Mouse (Mus musculus) C2C12 (cell line): ENCODE measurements around the gene Slc4a8.
"Not testable (repeated sequence)": the region's sequence is repeated elsewhere in the genome, so short reads cannot be mapped to it uniquely, and the experiment has no call there.

Experiments used
- CTCF ChIP-seq: IDR thresholded peaks from one replicate; pipeline ENCODE4 v1.5.1; 2011; ENCODE audit not compliant: control insufficient read depth, insufficient read depth, insufficient read length
- MAX ChIP-seq: IDR thresholded peaks from one replicate; pipeline ENCODE4 v1.6.1; 2011; ENCODE audit warnings: mild to moderate bottlenecking, control low read depth
- MYOD1 ChIP-seq: IDR thresholded peaks from one replicate; pipeline ENCODE4 v1.6.1; 2011; ENCODE audit warnings: low read depth; ENCODE audit not compliant: control insufficient read depth, insufficient read length

DNA sequence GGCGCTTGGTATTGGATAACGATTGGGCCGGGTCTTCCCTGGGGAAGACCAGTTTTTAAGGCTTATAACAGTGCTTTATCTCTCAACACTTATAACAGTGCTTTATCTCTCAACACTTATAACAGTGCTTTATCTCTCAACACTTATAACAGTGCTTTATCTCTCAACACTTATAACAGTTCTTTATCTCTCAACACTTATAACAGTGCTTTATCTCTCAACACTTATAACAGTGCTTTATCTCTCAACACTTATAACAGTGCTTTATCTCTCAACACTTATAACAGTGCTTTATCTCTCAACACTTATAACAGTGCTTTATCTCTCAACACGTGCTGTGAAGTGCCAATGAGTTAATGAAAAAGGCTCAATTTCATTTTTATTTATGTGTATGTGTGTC, 7.5 kb downstream of the Slc4a8 start:
- not testable (repeated sequence) for TF ChIP-seq CTCF, MAX, MYOD1
